Mouse (Mus musculus): ENCODE measurements around the gene Rnf19b. TPM values are rescaled to one million over a fixed set of nuclear protein-coding genes. Genes with fewer than 3 reads are reported as not detected.

Rnf19b gene
- polyA plus RNA-seq, 1 experiment from 2014 or later: 7.2 TPM

GRCm38 (mm10) chr4:129032133-129032962, 25.7 kb upstream of the Rnf19b start:
- H3K4me1 ChIP-seq (ENCODE audit: control insufficient read depth, insufficient read depth, low read length): peaks cover 26% of the 10 kb centered on the region
- 61% methylated on average over 11 of the region's 11 CpGs for WGBS
- no peaks in the 10 kb centered on the region for H3K27me3 ChIP-seq (ENCODE audit: control insufficient read depth, insufficient read depth, low read length)
- H3K4me2 ChIP-seq (ENCODE audit: low read depth, low read length): peak overlapping the region; percentile 51; the same call in 1 of the 2 replicates
- no peak overlapping the region for H3K4me3 ChIP-seq (replicated peaks; ENCODE audit: low read length)
- H3K36me3 ChIP-seq (ENCODE audit: control insufficient read depth, insufficient read depth, low read length): no peaks in the 10 kb centered on the region
- peak overlapping the region; percentile 80 for H3K27ac ChIP-seq (ENCODE audit: low read length)
- ATAC-seq (ENCODE audit: insufficient read depth, low FRiP score): no peak
- no peak overlapping the region for H3K9ac ChIP-seq (ENCODE audit: low read length)
- H3K9me3 ChIP-seq (replicated peaks; ENCODE audit: control insufficient read depth, low read length): no peaks in the 10 kb centered on the region

GRCm38 (mm10) chr4:129032963-129033951, 24.8 kb upstream of the Rnf19b start:
- H3K9ac ChIP-seq (ENCODE audit: low read length): peak overlapping the region; percentile 55
- H3K36me3 ChIP-seq (ENCODE audit: control insufficient read depth, insufficient read depth, low read length): no peaks in the 10 kb centered on the region
- peaks cover 26% of the 10 kb centered on the region for H3K4me1 ChIP-seq (ENCODE audit: control insufficient read depth, insufficient read depth, low read length)
- H3K27me3 ChIP-seq (ENCODE audit: control insufficient read depth, insufficient read depth, low read length): no peaks in the 10 kb centered on the region
- H3K4me2 ChIP-seq (ENCODE audit: low read depth, low read length): peak overlapping the region; percentile 51
- peak overlapping the region; percentile 80 for H3K27ac ChIP-seq (ENCODE audit: low read length)
- H3K9me3 ChIP-seq (replicated peaks; ENCODE audit: control insufficient read depth, low read length): no peaks in the 10 kb centered on the region
- WGBS: 10% methylated on average over 17 of the region's 17 CpGs
- peak; percentile 93 for ATAC-seq (ENCODE audit: insufficient read depth, low FRiP score)
- peak overlapping the region; percentile 25 for H3K4me3 ChIP-seq (replicated peaks; ENCODE audit: low read length)

GRCm38 (mm10) chr4:129034224-129034623, 23.8 kb upstream of the Rnf19b start:
- no peaks in the 10 kb centered on the region for H3K27me3 ChIP-seq (ENCODE audit: control insufficient read depth, insufficient read depth, low read length)
- H3K36me3 ChIP-seq (ENCODE audit: control insufficient read depth, insufficient read depth, low read length): no peaks in the 10 kb centered on the region
- no peak overlapping the region for H3K4me2 ChIP-seq (ENCODE audit: low read depth, low read length)
- no peak for ATAC-seq (ENCODE audit: insufficient read depth, low FRiP score)
- H3K4me3 ChIP-seq (replicated peaks; ENCODE audit: low read length): no peak overlapping the region
- peak overlapping the region; percentile 80; the same call in 1 of the 2 replicates for H3K27ac ChIP-seq (ENCODE audit: low read length)
- H3K9me3 ChIP-seq (replicated peaks; ENCODE audit: control insufficient read depth, low read length): no peaks in the 10 kb centered on the region
- H3K9ac ChIP-seq (ENCODE audit: low read length): no peak overlapping the region
- WGBS: 87% methylated on average over 3 of the region's 3 CpGs
- H3K4me1 ChIP-seq (ENCODE audit: control insufficient read depth, insufficient read depth, low read length): peaks cover 26% of the 10 kb centered on the region

GRCm38 (mm10) chr4:129034706-129035660, 23.1 kb upstream of the Rnf19b start:
- H3K4me2 ChIP-seq (ENCODE audit: low read depth, low read length): no peak overlapping the region
- peak; percentile 19; the same call in 1 of the 2 replicates for ATAC-seq (ENCODE audit: insufficient read depth, low FRiP score)
- peaks cover 26% of the 10 kb centered on the region for H3K4me1 ChIP-seq (ENCODE audit: control insufficient read depth, insufficient read depth, low read length)
- H3K4me3 ChIP-seq (replicated peaks; ENCODE audit: low read length): no peak overlapping the region
- H3K27ac ChIP-seq (ENCODE audit: low read length): peak overlapping the region; percentile 73
- no peaks in the 10 kb centered on the region for H3K27me3 ChIP-seq (ENCODE audit: control insufficient read depth, insufficient read depth, low read length)
- H3K36me3 ChIP-seq (ENCODE audit: control insufficient read depth, insufficient read depth, low read length): no peaks in the 10 kb centered on the region
- WGBS: 42% methylated on average over 13 of the region's 13 CpGs
- no peak overlapping the region; the same call in 1 of the 2 replicates for H3K9ac ChIP-seq (ENCODE audit: low read length)
- H3K9me3 ChIP-seq (replicated peaks; ENCODE audit: control insufficient read depth, low read length): no peaks in the 10 kb centered on the region

- no peak for ATAC-seq (ENCODE audit: insufficient read depth, low FRiP score)
Observed at GRCm38 (mm10) chr4:129035851-129036445, 22.1 kb upstream of the Rnf19b start.

GRCm38 (mm10) chr4:129047721-129048421, 10.2 kb upstream of the Rnf19b start:
- peak overlapping the region; percentile 74; the same call in 1 of the 2 replicates for H3K9ac ChIP-seq (ENCODE audit: low read length)
- peak overlapping the region; percentile 98 for H3K4me2 ChIP-seq (ENCODE audit: low read depth, low read length)
- H3K4me1 ChIP-seq (ENCODE audit: control insufficient read depth, insufficient read depth, low read length): peaks cover 14% of the 10 kb centered on the region
- no peaks in the 10 kb centered on the region for H3K9me3 ChIP-seq (replicated peaks; ENCODE audit: control insufficient read depth, low read length)
- H3K4me3 ChIP-seq (replicated peaks; ENCODE audit: low read length): peak overlapping the region; percentile 64
- H3K27ac ChIP-seq (ENCODE audit: low read length): no peak overlapping the region
- no peaks in the 10 kb centered on the region for H3K36me3 ChIP-seq (ENCODE audit: control insufficient read depth, insufficient read depth, low read length)
- 18% methylated on average over 15 of the region's 15 CpGs for WGBS
- no peak for ATAC-seq (ENCODE audit: insufficient read depth, low FRiP score)
- peaks cover 11% of the 10 kb centered on the region for H3K27me3 ChIP-seq (ENCODE audit: control insufficient read depth, insufficient read depth, low read length)

More at GRCm38 (mm10) chr4:129035851-129036445, 22.1 kb upstream of the Rnf19b start:
- Histone ChIP-seq H3K4me3 (replicated peaks; ENCODE audit: low read length) (no peak overlapping the region), H3K4me2 (ENCODE audit: low read depth, low read length) (no peak overlapping the region), H3K36me3 (ENCODE audit: control insufficient read depth, insufficient read depth, low read length) (no peaks in the 10 kb centered on the region), H3K9ac (ENCODE audit: low read length) (no peak overlapping the region), H3K9me3 (replicated peaks; ENCODE audit: control insufficient read depth, low read length) (no peaks in the 10 kb centered on the region), H3K4me1 (ENCODE audit: control insufficient read depth, insufficient read depth, low read length) (peaks cover 26% of the 10 kb centered on the region), H3K27me3 (ENCODE audit: control insufficient read depth, insufficient read depth, low read length) (no peaks in the 10 kb centered on the region), H3K27ac (ENCODE audit: low read length) (peak overlapping the region; percentile 33)
- 60% methylated on average over 7 of the region's 7 CpGs for WGBS

- Histone ChIP-seq H3K9me3 (replicated peaks; ENCODE audit: control insufficient read depth, low read length) (no peaks in the 10 kb centered on the region), H3K4me3 (replicated peaks; ENCODE audit: low read length) (peak overlapping the region; percentile 64), H3K4me2 (ENCODE audit: low read depth, low read length) (peak overlapping the region; percentile 98), H3K27me3 (ENCODE audit: control insufficient read depth, insufficient read depth, low read length) (peaks cover 11% of the 10 kb centered on the region), H3K27ac (ENCODE audit: low read length) (peak overlapping the region; percentile 66), H3K4me1 (ENCODE audit: control insufficient read depth, insufficient read depth, low read length) (peaks cover 14% of the 10 kb centered on the region), H3K36me3 (ENCODE audit: control insufficient read depth, insufficient read depth, low read length) (no peaks in the 10 kb centered on the region), H3K9ac (ENCODE audit: low read length) (peak overlapping the region; percentile 74)
- peak; percentile 88 for ATAC-seq (ENCODE audit: insufficient read depth, low FRiP score)
- WGBS: under 1% methylated on average over 52 of the region's 52 CpGs
Observed at GRCm38 (mm10) chr4:129048501-129049305, 9.4 kb upstream of the Rnf19b start.

Measured in stomach, embryonic 16.5 days (tissue).